Mouse (Mus musculus): ENCODE measurements at regions not wholly inside any gene's neighbourhood (a gene's known extent, or its start where the extent isn't known, plus 50 kb on each side); places are given as distances from the start of the nearest gene placed in this dataset.
A peak's percentile ranks its signal among the peaks of the same experiment; 100 is the strongest.

- DNase-seq (ENCODE audit: low spot score in 2 of 2): no peak
Measured at GRCm38 (mm10) chr10:50241645-50242044, 350.8 kb upstream of the Ascc3 start.

GRCm38 (mm10) chr10:50203587-50203986, 388.9 kb upstream of the Ascc3 start:
- no peak for DNase-seq (ENCODE audit: low spot score in 2 of 2)

- no peak for DNase-seq (ENCODE audit: low spot score in 2 of 2)
Measured at GRCm38 (mm10) chr10:50201691-50202090, 390.8 kb upstream of the Ascc3 start.

- peak in 1 of 2 experiments; percentile 28 for DNase-seq (ENCODE audit: low spot score in 2 of 2)
Measured at GRCm38 (mm10) chr10:50199857-50200256, 392.6 kb upstream of the Ascc3 start.

- DNase-seq (ENCODE audit: low spot score in 2 of 2): no peak
Measured at GRCm38 (mm10) chr10:50197897-50198538, 394.5 kb upstream of the Ascc3 start.

DNA sequence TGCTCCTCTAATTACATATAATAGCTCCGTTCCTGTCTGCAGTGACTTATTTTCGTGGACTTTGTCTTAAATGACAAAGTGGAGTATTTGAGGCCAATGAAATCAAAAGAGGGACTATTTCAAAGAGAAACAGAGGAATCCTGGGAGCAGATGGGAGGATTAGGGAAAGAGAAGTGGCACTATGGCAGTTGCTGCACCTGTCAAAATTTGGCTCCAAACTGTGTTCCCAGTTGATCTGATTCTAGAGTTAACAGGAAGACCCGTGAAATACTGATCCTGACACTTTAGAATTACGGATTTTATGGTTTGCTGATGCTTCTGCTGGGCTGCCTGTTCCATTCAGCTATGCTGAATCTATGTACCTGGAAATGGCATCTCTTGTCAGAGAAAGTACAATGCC, 401.7 kb upstream of the Grik2 start:
- no peak for DNase-seq (ENCODE audit: low spot score in 2 of 2)

DNA sequence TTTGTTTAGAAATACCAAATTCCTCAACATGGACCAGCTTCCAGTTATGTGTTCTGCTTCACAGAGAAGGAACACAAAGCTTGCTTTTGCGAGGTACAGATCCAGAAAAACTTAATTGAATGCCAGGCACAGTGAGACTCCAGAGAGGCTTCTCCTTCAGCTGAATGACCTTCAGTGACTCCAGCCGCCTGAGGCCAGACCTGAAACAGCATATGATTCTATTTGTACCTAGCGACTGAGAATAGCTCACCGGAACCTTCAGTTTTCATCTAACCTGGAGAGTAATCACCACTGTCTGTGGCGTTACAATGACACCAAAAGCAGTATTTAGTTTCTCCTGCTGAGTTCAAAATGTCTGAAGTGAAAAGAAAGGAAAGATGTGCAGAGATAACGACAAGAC, 380.6 kb upstream of the Grik2 start:
- no peak for DNase-seq (ENCODE audit: low spot score in 2 of 2)

GRCm38 (mm10) chr10:50138351-50138750, 349.8 kb upstream of the Grik2 start:
- no peak for DNase-seq (ENCODE audit: low spot score in 2 of 2)

- no peak for DNase-seq (ENCODE audit: low spot score in 2 of 2)
Measured at GRCm38 (mm10) chr10:50137783-50138182, 349.2 kb upstream of the Grik2 start.

GRCm38 (mm10) chr10:50136165-50136564, 347.6 kb upstream of the Grik2 start:
- DNase-seq (ENCODE audit: low spot score in 2 of 2): peak in 1 of 2 experiments; percentile 10

DNA sequence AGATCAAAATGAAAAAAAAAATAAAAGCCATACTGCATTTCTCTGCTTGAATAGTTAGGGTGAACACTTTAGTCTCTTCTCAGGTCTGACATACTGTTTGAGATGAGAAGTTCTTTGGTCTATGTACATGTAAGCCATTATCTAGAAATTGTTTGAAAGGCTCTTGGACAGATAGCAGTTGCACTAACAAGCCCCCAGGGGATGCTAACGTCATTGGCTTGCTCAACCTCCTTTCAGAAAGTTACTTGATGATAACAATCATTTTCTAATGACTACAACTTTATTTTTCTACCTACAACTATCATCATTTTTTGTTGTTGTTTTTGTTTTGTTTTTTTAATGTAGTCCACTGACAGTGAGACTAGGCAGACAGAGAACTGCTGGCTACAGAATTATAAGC, 346.9 kb upstream of the Grik2 start:
- DNase-seq (ENCODE audit: low spot score in 2 of 2): no peak
